Mouse (Mus musculus) left cerebral cortex, adult 8-10 months (tissue): ENCODE results near the gene Ccng2. TPM values are rescaled to one million over a fixed set of nuclear protein-coding genes. Genes with fewer than 3 reads are reported as not detected.

Experiments
- total RNA-seq, 4 experiments: library from RNA; stranded (reverse); gene quantifications; 2 replicates each; pipeline ENCODE4 v1.2.4; 2022

The Ccng2 gene
- total RNA-seq, 4 experiments from 2014 or later, result 35.5 to 39.6 (median 38.0) TPM

Other genes with a start within 250 kb of the Ccng2 start
- gene Sowahb, start 222.2 kb upstream of the Ccng2 start, total RNA-seq, result 10 to 100 TPM; 15.2 to 18.2 (median 17.4) TPM
- 100 to 1,000 TPM; 172 to 182 (median 180) TPM for gene Sept11, start 173.8 kb upstream of the Ccng2 start, total RNA-seq
- 100 to 1,000 TPM; 272 to 320 (median 294) TPM for gene Ccni, start 60.8 kb upstream of the Ccng2 start, total RNA-seq
- 1 to 10 TPM in 2 of 4 experiments, under 1 TPM in 2; 0.40 to 1.3 (median 1.1) TPM for gene 2010109A12Rik, start 60.7 kb upstream of the Ccng2 start, total RNA-seq